Mouse (Mus musculus) brain, embryonic 18.5 days (tissue): ENCODE measurements around the gene Klf15.

ENCODE experiments used
- DNase-seq: peaks from one replicate; pipeline ENCODE4 v3.0.0-alpha.2; 2012; ENCODE audit warnings: low read depth, low spot score

Gene Klf15

DNA sequence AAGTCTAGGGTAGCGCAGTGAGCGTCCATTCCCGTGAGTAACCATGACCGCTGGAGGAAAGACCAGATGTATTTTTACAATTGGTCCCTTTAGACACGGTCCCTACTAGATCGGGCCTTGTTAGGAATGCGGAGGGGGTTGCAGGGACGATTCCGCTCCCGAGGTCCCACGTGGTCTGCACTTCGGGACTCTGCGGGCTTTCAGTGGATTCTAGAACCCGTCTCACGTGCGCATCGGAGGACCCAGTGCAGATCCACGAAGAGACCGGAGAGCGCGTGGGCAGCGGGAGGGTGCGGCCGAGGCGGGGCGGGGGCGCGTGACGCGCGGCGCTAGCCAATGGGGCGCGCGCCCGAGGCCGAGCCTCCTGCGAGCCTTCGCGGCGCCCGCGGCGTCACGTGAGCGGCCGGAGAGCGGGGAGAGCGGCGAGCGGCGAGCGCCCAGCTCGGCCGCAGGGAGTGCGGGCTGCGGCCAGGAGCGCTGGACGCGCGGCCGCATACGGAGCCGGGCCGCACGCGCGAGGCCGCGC, at the start of gene Klf15:
Gene Klf15, plus strand, starts transcription at position 396 of the 526 bp plus-strand sequence.
- DNase-seq: no peak

DNA sequence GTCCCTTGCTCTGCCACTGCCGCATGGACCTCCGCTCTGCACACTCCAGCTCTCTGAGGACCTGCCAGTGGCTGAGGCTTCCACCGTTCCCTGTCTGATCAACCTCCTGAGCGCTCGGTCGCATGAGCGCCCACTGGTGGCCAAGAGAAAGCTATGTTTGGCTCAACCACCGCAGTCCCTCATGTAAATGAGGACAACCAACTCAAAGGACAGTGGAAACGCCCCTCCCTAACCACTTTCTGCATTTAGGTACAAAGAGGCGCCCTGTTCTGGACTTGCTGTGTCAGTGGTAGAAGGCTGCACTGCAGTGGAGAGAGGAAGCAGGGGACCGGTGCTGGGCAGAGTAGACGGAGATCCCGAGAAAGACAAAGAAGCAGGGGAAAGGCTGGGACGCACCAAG, 39.8 kb upstream of the Klf15 start:
- DNase-seq: peak; percentile 60

DNA sequence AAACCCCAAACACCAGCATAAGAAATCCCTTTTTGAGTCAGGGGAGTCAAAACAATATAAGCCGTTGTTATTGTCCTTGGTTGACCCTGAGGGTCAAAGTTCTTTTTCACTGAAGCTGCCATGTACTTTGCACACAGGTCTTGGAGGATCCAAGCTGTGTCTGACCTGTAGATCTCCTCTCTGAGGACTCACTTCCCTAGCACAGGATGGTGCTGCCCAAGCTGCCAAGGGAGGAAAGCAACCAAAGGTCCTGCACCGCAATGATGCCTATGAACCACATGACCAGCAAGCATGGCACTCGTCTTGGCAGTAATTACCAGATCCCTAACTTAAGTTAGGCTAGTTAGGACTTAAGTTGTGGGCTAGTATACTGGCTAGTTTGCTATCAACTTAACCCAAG, 37.0 kb upstream of the Klf15 start:
- DNase-seq: no peak

DNA sequence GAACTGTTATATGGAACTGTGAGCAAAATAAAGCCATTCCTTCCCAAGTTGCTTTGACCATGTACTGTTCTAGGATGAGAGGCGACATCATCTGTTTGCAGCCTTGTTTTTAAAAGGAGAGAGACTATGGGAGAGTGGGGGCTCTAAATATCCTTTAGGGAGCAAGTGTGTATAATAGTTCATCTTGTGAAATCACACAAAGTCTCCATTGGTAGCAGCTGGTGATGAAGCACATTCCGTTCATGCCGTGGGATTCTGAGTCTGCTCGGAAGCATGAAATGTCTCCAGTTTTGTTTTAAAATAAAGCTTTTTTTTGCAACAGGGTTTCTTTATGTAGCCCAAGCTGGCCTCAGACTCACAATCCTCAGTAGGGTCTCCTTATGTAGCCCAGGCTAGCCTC, 36.4 kb upstream of the Klf15 start:
- no peak for DNase-seq

DNA sequence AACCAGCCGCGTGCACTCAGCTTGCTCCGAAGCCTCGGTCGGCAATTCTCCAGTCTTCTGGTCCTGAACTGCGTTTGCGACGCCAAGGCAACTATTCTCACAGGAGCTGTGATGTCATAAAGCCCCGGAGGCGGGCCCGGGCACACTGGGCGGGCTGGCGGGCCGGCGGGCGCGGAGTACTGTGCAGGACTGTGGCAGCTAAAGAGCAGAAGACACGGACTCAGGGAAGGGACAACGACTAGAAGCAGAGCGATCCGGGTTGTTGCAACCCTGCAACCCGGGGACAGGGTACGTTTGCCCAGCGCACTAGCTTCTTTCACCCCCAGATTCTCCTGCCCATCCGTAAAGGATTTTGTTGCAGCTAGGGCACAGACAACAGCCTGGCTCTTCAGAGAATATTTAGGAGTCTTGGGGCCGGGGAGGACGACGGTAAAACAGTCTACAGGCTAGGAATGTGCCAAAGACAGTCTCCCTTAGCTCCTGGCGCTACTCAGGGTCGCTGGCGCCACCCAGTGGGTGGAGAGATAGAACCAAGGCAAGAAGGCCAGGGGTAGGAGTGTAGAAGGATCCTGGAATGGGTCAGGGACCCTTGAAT, 33.9 kb upstream of the Klf15 start, which contains the start of gene Cfap100:
Gene Cfap100, minus strand, starts transcription at position 418 of the 595 bp plus-strand sequence.
- DNase-seq: no peak

DNA sequence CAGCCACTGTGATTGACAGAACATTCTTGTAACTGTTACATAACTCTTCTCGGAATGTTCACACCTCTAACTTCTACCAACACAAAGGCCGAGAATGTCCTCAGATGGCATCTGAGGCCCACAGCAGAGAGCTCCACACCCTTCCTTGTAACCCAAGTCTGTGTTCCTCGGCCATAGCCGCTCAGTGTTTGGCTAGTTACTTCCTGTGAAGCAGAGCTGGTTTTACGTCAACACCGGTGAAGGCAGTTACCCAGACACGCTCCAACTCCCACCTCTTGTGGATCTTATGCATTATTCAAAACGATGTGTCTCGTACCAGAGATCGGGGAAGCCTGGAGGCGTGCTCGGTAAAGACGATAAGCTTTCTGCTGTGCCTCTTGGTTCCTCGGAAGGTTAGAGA, 32.5 kb upstream of the Klf15 start:
- no peak for DNase-seq

DNA sequence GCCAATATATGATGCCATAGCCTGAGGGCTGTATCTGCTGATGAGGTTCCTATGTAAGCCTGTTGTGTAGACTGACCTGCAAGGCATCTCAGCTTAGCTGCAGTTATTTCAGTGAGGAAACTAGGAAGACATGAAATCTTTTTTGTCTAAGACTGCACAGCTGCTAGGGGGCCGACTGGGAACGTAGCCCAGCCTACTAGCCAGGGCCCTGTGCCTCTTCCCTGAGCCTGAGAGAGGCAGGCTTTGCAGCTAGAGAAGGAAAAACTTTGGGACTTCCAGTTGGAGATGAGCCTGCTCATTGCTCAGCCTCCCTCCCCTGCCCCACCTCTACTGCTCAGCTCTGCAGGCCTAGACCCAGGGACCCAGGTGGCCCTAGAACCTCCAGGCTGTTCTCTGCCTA, 30.9 kb upstream of the Klf15 start:
- DNase-seq: no peak

DNA sequence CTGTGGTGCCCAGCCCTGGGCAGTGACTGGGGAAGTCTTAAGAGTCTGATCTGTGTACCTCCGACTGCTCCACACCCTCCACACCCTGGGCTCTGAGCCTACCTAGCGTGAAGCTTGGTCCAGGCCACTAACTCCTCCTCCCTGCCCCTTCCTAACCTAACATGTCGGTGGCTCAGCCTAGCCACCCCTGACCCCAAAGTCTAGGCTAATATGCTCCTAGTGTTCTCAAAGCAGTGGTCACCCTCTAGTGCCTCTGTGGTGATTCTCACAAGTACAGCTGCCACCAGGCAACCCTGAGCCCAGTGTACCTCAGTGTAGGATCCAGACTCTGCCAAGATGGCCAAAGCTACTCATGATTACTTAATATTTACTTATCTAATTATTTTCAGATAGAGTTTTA, 27.7 kb upstream of the Klf15 start:
- DNase-seq: no peak

DNA sequence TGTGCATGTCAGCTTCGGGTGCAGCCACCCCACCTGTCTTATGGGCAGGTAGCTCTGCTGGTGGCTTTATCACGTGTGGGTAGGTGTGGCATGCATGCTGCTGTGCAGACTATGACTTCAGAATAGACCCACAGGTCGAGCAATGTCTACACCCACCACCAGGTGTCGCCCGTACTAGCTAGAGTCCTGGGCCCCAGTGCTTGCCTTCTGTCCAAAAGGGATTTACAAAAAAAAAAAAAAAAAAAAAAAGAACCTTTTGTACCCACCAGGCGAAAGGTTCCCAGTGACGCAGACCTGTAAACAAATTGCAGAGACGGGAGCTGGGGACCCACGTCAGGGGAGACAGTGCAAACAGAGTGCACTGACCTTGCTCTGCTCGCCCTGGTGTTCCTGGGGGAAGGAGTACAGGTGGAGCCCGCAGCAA, 27.2 kb upstream of the Klf15 start:
- DNase-seq: no peak

DNA sequence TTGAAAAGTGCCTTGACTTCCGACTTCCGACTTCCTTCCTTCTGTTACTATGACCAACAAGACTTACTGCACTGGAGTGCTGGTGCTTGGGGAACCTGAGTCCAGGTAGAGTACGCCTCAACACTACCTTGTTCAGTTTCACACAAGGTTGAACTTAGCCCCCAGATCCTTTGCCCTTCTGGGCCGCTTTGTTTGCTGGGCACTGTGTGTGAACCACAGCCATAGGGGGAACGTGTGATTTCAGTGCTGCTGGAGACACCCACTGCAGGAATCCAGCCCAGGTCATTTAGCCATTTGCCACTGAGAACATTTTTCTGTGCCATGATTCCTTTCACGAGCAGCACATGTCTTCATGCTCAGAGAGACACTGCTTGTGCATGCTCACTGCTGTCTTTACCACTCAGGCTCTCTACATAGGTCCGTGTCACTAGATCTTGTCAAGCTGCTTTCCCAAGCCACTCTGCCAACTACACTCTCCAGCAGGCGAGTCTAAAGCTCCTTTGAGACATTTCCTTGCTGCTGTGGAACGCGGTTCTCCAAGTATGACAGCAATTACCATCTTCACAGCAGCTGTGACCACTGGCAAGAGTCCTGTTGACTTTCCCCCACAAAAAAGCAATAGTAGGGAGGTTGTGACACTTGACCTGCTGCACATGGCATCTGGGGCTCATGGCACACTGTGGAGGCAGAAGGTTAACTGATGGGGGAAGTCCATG, 26.0 kb upstream of the Klf15 start:
- no peak for DNase-seq

DNA sequence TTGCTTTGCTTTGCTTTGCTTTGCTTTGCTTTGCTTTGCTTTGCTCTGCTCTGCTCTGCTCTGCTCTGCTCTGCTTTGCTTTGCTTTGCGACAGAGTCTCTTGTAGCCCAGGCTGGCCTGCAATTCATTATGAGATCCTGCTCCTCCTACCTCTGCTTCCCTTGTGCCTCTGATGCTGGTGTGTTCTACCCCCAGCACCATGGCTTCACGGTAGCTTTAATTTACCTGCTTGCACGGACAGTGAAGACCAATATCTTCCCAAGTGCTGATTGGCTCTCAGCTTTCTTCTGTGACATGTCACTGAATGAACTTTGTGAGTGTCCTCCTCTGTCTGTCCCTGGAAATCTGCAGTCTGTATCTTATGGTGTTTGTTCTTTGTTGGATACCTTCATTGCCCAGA, 25.3 kb upstream of the Klf15 start:
- no peak for DNase-seq

DNA sequence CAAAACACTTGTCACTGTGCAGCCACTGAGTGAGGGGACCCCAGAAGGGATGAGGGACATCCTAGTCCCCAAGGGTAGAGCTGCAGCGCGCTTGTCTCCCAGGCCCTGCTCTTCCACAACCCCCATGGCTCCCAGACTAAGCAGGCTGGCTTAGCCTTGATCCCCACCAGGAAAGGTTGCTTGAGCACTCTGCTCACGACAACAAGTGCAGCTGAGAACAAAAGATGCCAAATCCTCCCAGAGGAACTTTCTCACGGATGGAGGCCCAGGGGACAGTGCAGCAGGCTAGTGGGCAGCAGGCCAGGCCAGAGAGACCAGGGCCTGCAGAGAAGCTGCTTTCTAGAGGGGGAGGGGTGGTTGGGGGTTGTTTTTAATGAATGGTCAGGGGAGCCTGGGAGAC, 15.5 kb upstream of the Klf15 start:
- no peak for DNase-seq

DNA sequence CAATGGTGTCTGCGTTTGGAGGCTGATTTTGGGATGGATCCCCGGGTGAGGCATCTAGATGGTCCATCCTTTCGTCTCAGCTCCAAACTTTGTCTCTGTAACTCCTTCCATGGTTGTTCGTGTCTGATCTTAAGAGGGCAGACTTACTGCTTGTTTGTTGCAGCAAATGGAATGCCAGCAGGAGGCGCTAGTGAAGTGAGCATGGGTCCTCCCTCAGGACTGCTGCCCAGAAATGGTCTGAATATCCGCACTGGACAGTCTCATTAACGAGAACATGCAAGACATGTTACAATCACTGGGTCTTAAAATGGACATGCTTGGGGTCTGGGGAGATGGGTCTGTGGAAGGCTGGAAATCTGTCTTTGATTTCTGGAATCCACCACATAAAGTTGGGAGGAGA, 12.2 kb upstream of the Klf15 start:
- DNase-seq: no peak

DNA sequence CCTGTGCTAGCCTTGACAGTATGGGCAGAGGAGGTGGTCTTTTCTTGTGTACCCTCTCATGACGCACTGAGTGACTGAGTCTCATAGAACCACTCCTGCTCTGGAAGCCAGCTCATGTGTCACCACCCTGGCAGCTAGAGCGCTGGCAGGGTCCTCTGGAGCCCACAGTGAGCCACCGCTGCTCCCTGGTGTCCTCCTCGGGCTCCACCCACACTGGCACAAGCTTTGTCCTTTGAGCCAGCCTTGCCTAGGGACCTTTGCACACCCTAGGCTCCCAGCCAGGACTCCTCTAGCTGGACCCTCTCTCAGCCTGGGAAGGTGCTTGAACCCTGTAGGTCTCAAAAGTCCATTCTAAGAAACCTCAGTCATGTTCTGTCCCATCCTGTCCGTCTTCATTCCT, 11.7 kb upstream of the Klf15 start:
- no peak for DNase-seq

DNA sequence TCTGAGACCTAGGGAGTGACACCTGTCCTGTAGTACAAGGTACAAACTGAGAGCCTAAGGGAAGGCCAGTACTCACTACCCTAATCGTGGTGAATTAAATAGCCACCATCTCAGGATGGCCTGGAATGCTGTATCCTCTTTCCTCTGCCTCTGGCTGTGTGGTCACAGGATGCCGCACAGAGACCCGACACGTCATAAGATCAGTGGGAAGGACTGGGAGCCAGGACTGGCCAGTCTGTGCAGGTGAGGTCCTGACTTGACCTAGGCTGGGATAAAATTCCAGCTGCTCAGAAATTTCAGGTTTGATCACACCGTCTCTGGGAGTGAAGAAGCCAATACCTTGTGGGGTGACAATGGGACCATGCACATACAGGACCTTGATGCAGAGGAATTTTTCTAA, 10.9 kb upstream of the Klf15 start:
- DNase-seq: no peak

DNA sequence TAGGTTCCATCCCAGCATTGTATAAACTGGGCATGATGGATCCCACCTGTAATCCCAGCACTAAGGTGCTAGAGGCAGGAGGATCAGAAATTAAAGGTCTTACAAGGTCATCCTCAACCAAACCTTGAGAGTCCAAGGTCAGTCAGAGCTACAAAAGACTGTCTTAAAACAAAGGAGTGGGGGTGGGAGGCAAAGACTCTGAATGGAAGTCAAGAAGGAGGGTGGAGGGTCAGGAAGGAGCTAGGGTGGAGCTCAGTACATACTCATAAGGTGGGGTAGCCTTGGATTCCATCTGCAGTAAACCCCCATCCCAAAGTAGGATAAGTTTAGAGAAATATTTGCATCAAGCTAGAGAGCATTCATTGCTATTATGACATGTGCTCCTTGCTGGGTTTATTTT, 9.8 kb upstream of the Klf15 start:
- DNase-seq: no peak

DNA sequence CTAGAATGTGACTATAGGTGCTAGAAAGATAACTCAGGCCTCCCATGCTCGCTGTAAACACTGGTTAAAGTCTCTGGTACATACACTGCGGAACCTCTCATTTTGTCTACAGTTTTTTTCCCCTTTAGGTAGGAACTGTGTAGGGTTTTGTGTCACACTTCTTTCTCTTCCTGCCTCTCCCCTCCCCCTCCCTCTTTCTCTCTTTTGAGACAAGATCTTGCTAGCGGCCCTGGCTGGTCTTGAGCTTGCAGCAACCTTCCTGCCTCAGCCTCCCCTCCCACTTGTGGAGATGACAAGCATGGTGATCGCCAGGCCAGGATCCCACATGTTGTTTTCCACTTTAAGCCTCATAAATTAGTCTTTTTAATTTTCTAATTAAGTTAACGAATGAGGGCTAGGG, 8.6 kb upstream of the Klf15 start:
- no peak for DNase-seq

DNA sequence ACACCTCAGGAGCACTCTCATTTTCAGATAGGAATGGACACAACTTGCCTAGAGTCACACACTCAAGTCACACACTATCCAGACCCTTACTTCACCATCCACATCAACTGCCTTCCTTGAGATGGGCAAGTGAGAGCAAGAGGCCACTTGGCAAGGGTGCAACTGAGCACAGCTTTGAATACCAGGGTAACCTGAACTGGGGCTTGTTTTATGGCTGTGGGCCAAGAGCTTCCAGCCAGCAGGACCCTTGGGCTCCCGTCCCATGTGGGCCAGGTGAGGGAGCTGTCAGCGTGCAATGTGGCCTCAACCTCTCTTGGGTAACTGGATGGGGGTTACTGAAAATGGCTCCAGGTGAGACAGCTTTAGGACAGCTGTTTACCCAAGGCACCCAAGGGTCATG, 5.0 kb upstream of the Klf15 start:
- DNase-seq: no peak

DNA sequence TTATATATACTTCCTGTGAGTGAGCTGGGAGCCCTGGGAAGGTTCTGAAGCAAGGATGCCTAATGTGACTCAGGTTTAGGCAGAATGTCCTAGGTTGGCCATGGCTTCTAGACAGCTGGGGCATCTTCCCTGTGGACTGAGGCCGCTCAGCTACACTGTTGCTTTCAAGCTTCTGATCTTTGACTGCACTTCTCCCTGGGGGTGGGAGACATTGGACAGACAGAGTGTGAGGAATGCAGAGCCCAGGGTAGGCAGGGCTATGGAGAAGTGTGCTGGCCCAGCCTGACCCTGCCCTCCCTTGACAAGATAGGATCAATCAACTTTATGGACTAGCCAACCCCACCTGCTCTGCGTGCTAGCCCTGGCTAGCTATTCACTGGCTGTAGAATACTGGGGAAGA, 1.2 kb upstream of the Klf15 start:
- DNase-seq: no peak

DNA sequence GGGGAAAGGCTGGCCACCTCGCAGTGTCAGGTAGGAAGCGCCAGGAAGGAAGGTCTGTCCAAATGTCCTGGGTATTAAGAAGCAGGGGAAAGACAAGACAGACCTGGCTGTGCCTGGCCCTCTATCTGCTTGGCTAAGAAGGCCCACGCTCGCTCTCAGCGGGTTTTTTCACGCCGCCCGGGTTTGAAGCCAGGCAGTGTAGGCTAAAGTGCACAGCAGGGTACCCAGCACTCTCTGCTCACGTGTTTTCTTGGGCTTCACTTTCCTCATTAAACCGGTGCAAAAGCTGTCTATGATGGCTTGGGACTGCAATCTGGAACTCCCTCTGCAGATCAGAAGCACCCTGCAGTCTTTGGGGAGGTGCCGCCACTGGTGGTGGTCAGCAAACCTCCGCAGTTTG, 605 bp upstream of the Klf15 start:
- no peak for DNase-seq

DNA sequence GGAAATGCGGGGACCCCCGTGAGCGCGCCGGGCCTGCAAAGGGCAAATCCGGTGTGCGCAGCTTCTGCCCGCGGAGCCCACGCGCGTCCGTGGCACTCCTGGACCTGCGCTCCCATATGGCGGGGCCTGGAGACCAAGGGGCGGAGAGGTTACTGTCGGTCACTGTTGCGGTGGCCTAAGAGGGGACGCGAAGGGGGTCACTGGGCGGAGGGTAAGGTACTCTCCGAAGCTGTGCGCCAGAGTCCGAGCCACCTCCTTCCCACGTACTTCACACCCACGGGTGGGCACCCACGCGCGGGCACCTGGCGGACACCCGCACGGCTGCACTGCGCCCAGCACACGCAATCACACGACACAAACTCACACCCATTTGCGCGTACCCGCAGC, 458 bp downstream of the Klf15 start:
- DNase-seq: no peak

DNA sequence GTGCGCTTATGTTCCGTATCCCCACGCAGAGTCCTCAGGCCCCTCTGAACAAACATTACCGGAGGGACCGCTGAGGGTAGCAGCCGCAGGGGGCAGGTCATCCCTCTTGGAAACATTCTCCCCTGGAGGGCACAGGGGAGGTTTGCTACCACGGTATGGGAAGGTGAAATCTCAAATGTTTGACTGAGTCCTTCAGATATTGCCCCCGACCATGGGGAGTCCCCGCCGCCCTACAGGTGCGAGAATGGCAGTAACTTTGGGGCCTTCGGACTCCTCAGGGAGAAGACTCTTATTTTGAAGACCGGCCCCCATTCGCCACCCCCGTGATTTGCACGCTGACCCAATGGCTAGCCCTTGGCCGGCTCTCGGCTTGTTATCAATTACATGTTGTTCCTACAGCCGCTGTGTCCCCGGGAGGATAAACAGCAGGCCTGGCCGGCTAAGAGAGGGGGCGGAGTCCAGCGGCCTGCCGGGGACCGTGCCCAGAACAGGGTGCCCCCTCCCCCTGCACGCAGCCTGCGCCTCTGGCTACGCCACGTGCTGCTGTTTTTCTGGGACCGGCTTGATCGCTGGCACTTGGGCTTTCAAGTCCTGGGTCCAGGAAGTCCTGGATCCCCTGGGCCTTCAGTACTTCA, 969 bp downstream of the Klf15 start:
- DNase-seq: no peak

DNA sequence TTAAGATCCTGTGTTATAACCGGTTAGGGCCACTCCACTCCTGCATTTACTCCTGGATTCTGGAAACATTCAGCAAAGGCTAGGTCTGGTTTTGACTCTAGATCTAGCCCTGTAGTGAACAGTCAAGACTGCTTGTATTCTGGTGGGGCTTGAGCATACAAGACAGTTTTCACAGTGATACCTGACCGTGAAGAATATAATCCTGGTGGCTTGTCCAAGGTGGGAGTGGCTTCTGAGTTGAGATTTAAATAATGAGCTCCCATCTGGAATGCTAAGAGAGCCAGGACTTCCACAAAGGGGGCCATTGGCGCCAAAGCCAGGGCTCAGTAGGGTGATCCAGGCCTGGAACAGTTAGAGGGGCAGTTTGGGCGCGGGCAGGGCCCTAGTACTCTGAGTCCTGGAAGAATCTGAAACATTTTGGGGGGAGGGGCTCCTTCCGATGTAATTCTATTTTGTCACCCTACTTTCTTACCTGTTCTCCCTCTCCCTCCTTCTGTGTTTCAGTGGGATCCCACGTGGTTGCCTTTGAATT, 1.6 kb downstream of the Klf15 start:
- no peak for DNase-seq
